Mouse (Mus musculus) small intestine, adult 2 months (tissue): ENCODE data around the gene Nrxn1.

Source experiments
- CTCF ChIP-seq: fragments of 200-500 bp; IDR thresholded peaks from 2 replicates; pipeline ENCODE4 v1.5.1; 2012; ENCODE audit warnings: low read depth, mild to moderate bottlenecking, control low read depth, inconsistent platforms, low read length, moderate library complexity, mixed read lengths; ENCODE audit not compliant: insufficient replicate concordance, insufficient read length; ENCODE audit errors: extremely low read depth
- POLR2A ChIP-seq: fragments of 200-500 bp; IDR thresholded peaks from 2 replicates; pipeline ENCODE4 v1.6.1; 2012; ENCODE audit warnings: low read depth, mild to moderate bottlenecking, control low read depth, inconsistent platforms, low read length, moderate library complexity

- no peak for TF ChIP-seq CTCF
- TF ChIP-seq POLR2A = no peak
Measured at GRCm38 (mm10) chr17:90394606-90395005, 698.3 kb downstream of the Nrxn1 start.
